Mouse (Mus musculus): ENCODE results near the gene Xrra1. TPM values are rescaled to one million over a fixed set of nuclear protein-coding genes. Genes with fewer than 3 reads are reported as not detected.

Xrra1 gene
- polyA plus RNA-seq (2017; shearing (Covaris generic)) = not detected

DNA sequence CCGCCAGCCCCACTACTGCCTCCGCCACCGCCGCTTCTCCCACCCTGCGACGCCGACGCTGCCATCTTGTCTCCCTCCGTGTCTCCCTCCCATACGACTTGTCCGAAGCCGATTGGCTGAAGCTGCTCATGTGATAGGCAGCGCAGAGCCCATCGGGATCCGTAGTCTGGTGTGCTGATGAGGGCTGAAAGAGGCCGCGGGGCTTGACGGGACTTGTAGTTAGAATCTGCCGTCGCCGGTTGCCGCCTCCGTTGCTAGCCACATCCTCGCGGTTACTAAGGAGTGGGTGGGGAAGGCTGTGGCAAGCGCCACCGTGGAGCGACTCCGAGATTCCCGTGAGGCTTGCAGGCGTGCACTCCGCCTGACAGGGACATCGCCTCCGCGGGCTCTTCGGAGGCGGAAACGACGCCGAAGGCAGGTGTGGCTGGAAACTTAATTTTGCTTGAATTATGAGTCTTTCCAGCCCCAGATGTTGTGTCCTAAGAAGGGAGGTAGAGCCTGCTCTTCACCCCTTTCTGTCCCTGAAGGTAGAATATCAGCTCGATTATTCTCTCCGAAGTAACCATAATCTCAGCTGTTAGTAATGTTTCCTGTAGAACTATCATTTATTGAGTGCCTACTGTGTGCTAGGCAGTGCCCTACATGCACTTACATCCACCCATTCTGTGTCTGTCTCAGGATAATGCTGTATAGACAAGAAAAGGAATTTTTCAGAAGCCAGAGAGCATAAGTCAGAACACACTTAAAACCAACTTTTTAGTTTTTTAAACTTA, at the start of gene Xrra1:
Gene Xrra1 (plus strand): TSS at position 304 of the 773 bp plus-strand sequence.

DNA sequence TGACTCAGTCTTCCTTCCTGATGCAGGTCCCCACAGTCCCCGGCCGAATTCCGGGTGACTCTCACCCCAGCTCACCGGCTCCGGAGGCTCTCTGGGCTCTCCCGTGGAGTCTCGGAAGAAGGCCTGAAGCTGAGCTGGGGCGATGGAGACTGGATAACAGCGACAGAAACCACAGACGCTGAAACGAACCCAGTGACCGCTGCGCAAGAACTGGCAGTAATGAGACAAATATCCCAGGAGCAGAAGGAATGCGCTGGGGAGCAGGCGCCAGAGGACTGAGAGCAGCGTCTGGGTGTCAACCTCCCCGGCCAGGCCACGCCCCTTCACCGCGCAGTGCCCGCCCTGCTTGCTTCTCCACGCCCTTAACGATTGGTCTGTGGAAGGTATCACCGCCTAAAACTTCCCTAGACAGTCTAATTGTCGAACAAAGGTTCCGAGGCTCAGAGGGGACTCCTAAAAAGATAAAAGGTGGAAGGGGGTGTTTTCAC, 30.8 kb upstream of the Xrra1 start, which contains the start of gene Neu3:
Gene Neu3 (minus strand): TSS at position 335 of the 488 bp plus-strand sequence.

GRCm38 (mm10) chr7:99863362-99863761, 4.4 kb downstream of the Xrra1 start, which contains the start of gene Spcs2:
Gene Spcs2 (minus strand): TSS chr7:99863462.

Other genes starting within 250 kb of the Xrra1 start
- gene Tpbgl, start 232.0 kb upstream of the Xrra1 start, polyA plus RNA-seq (2017; shearing (Covaris generic)) = not detected
- 0.38 TPM for gene Slco2b1, start 147.8 kb upstream of the Xrra1 start, polyA plus RNA-seq (2017; shearing (Covaris generic))
- not detected for gene Olfr520, start 128.8 kb upstream of the Xrra1 start, polyA plus RNA-seq (2017; shearing (Covaris generic))
- not detected for gene Olfr521, start 95.6 kb upstream of the Xrra1 start, polyA plus RNA-seq (2017; shearing (Covaris generic))
- gene Neu3, start 30.7 kb upstream of the Xrra1 start, polyA plus RNA-seq (2017; shearing (Covaris generic)) = 28.1 TPM
- 495 TPM for gene Spcs2, start 4.3 kb downstream of the Xrra1 start, polyA plus RNA-seq (2017; shearing (Covaris generic))
- 4.3 TPM for gene Rnf169, start 121.3 kb downstream of the Xrra1 start, polyA plus RNA-seq (2017; shearing (Covaris generic))
- not detected for gene Chrdl2, start 147.1 kb downstream of the Xrra1 start, polyA plus RNA-seq (2017; shearing (Covaris generic))